Mouse (Mus musculus): ENCODE results near the gene Plekhg2.

The Plekhg2 gene

DNA sequence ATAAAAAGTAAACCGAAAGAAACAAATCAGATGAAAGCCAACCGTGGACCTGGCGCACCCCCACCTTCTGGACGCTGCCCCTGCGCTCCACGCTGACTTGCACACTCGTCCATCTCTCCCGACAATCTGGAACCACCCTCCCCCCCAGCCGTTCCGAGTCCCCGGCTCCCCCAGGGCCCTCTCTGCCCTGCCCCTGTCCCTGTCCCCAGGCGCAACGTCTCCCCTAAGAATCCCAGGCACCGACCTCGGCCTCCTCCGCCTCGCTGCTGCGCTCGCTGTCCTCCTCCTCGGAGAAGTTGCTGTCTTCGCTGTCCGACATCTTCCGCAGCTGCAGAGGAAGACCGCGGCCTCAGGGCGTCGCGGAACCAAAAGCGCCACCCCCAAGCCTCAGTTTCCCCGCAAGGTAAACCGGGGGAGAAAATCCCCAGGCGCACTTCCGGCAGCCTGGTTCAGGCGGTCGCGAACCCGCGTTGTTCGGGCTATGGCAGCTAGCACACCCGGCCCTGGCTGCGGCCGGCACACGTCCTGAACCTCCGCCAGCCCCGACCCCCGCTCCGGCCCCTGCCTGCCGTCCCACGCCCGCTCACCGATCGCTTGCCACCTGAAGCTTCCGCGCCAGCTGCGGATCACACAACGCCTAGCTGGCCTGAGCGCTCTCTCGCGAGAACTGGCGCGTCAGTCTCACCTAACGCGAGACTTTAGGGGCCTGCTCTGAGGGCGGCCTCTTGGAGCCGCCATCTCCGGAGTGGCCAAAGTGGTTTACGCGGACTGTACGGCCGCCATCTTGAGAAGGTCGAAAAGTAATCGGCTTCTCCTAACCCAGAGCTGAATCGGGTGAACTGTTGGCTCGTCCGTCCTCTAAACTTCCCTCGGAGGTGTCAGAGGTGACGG, 34.0 kb downstream of the Plekhg2 start, which contains the start of gene Supt5:
Gene Supt5, minus strand, starts transcription at position 639 of the 891 bp plus-strand sequence.
- DNase-seq (ENCODE audit: inconsistent age in 2 of 2, low spot score in 1 of 2) = peak; percentile 97 to 99

- peak; percentile 76 to 78 for DNase-seq (ENCODE audit: inconsistent age in 2 of 2, low spot score in 1 of 2)
Measured at GRCm38 (mm10) chr7:28335471-28335870, 36.9 kb downstream of the Plekhg2 start.

- DNase-seq (ENCODE audit: inconsistent age in 2 of 2, low spot score in 1 of 2) = peak in 1 of 2 experiments; percentile 68
Measured at GRCm38 (mm10) chr7:28334534-28334933, 37.9 kb downstream of the Plekhg2 start.

DNA sequence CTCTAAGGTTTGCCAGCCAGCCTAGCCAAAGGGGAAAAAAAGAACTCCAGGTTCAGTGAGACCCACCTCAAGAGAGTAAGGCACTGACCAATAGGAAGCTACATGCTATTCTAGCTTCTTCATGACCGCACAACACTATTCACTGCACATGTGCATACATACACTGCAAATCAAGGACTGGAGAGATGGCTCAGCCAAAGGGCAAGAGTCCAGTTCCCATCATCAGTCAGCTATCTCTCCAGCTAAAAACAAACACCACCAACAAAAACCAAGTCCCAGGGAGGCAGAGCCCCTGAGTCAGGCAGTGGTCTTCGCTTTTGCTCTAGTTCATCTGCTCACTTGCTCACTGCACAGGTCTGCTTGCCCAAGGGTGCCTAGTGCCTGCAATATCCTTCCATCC, 44.1 kb downstream of the Plekhg2 start:
- DNase-seq (ENCODE audit: inconsistent age in 2 of 2, low spot score in 1 of 2) = no peak

- no peak for DNase-seq (ENCODE audit: inconsistent age in 2 of 2, low spot score in 1 of 2)
Measured at GRCm38 (mm10) chr7:28326457-28326856, 45.9 kb downstream of the Plekhg2 start.

DNA sequence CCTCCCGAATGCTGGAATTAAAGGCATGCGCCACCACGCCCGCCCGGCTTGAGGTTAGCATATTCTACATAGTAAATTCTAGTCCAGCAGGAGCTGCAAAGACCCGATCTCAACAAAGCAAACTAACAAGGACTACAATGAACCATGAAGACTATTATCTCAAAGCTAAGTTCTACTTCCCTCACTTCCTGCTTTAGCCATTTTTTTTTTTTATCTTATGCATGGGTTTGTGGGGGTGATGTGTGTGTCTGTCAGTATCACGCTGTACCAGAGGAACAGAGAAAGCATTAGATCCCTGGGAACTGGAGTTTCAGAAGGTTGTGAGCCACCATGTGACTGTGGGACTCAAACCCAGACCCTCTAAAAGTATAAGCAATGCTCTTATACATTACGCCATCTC, 47.1 kb downstream of the Plekhg2 start:
- DNase-seq (ENCODE audit: inconsistent age in 2 of 2, low spot score in 1 of 2) = no peak

DNA sequence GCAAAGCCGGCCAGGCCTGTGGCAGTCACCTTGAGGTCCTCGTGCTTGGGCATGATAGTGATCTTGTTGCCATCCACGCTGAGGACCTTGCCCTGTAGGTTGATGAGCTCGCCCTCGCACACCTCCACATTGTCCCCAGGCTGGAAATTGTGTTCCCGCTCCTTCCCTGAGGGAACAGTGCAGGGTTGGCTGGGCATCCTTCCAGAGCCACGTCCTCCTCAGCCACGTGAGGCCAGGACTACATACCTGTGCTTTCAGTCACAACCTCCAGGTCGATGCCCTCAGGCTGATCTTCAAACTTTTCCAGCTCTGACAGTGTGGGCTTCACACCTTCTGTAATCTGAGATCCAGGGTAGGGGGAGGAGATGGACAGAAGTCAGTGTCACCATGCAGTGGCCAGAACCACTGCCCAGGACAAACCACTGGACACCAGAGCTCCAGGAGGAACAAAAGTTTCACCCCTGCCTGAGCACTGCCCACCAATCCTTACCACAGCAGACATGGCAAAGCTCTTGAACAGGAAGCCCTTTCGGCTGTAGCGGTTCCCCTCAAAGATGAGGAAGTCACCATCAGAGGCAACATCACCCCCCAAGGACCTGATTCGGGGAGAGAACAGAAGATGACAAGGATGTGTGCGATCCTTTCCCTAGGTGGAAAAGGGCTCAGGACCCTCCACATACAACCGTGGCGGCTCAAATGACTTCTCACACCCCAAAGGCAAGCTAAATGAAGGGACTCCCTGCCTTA, 50.3 kb downstream of the Plekhg2 start:
- DNase-seq (ENCODE audit: inconsistent age in 2 of 2, low spot score in 1 of 2) = no peak

DNA sequence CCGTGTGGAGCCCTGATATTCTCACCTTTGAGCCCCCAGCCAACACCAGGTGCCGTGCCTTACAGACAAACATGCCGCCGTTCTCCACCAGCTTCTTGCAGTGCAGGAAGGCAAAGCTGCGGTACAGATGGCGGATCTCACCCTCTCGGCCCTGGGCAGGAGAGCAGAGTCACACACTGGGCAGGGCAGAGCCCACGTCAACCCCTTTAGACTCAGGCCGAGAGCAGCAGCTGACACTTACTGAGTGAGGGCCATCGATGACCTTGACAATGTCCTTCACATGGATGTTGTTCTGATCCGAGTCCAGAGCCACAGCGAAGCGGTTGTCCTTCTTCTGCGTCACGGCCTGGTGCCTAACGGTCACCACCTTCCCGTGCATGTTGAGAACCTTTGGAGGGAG, 53.7 kb downstream of the Plekhg2 start:
- DNase-seq (ENCODE audit: inconsistent age in 2 of 2, low spot score in 1 of 2) = peak; percentile 85 to 87

DNA sequence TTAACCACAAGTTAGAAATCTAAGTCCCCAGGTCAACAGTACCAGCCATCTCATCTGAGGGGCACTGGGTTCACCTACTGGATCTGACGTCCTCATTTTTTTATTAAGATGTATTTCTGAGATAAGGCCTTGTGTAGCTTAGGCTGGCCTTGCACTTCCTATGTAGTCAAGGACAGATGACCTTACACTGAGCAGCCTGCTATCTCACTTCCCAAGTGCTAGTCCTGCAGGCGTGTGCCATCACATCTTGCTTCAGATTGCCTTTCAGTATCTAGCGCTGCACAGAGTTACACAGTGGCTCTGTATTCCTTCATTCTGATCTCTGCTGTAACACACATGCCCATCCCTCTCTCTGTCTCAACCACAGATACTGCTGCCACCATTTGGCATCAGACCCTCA, 54.4 kb downstream of the Plekhg2 start:
- peak; percentile 63 to 77 for DNase-seq (ENCODE audit: inconsistent age in 2 of 2, low spot score in 1 of 2)

- peak; percentile 98 to 99 for DNase-seq (ENCODE audit: inconsistent age in 2 of 2, low spot score in 1 of 2)
Measured at GRCm38 (mm10) chr7:28311926-28312543, 60.4 kb downstream of the Plekhg2 start, which contains the start of gene Timm50. Gene Timm50 (minus strand): TSS chr7:28312072.

DNA sequence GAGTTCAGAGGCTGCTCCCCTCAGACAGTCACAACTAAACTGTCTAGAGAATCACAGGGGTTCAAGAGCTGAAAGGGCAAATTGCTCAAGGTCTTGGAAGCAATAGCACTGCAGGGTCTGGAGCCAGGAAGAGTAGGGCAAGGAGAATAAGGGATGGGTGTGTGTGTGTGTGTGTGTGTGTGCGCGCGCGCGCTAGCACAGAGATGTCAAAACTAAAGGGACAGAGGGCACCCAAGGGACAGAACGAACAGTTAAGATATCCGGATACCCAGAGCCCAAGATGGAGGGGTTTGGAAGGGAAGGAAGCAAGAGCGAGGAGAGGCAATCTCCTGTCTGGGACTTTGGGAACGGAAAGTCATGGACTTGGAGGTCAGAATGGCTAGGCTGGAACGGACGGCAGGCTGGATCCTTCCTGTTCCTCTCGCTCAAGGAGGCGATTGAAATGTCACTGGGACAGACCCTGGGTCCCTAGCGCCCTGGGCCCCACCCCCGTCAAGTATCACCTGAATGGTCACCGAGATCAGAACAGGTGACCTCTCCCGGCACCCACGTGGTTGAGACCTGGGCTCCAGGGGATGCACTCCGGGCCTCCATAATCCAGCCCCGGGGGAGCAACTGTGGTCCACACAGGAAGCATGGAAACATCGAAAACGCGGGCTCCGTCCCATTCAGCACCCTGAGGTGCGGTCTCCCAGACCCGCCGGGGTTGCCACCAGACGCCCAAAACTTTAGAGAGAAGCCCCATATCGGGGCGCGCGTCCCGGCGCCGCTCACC, 61.1 kb downstream of the Plekhg2 start:
- DNase-seq (ENCODE audit: inconsistent age in 2 of 2, low spot score in 1 of 2) = peak in 1 of 2 experiments; percentile 56

DNA sequence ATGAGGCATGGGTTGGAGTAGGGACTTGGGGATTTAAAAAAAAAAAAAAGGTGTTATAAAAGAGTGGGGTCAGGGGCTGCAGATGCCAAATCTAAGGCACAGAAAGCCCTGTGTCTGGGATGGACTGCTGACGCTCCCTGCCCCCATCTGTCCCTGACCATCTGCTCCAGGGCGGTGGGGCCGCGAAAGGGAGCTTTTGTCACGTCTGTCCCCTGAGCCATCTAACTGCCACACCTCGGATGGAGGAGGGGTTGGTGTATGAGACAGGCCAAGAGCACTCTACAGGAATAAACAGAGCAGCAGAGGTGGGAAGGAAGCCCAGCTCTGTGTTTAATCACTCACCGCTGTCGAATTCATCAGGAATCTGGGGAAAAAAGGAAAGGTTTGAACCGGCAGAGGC, 62.7 kb downstream of the Plekhg2 start:
- no peak for DNase-seq (ENCODE audit: inconsistent age in 2 of 2, low spot score in 1 of 2)
